Mouse (Mus musculus) thymus, postnatal 36 days (tissue): ENCODE results near the gene Ints14.

Source experiments
- DNase-seq, 2 experiments: peaks; one replicate each; pipeline ENCODE4 v3.0.0; 2022; ENCODE audit warnings: mixed read lengths in 2 of 2

Gene Ints14

DNA sequence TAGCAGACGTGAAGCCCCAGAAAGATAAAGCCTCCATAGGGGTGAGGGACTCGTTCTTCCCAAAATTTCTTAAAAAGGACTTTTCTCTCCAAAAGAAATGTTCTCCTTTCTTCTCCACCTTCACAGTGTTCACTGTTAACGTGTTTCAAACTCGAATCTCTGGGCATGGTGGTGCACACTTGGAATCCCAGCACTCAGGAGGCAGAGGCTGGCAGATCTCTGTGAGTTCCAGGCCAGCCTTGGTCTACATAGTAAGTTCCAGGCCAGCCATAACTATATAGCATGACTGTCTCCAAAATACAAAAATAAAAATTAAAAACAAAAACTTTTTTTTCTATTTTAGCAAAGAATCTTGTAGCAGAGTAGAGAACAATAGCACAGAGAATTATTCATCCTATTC lies 59.4 kb downstream of the Ints14 start:
- no peak for DNase-seq

DNA sequence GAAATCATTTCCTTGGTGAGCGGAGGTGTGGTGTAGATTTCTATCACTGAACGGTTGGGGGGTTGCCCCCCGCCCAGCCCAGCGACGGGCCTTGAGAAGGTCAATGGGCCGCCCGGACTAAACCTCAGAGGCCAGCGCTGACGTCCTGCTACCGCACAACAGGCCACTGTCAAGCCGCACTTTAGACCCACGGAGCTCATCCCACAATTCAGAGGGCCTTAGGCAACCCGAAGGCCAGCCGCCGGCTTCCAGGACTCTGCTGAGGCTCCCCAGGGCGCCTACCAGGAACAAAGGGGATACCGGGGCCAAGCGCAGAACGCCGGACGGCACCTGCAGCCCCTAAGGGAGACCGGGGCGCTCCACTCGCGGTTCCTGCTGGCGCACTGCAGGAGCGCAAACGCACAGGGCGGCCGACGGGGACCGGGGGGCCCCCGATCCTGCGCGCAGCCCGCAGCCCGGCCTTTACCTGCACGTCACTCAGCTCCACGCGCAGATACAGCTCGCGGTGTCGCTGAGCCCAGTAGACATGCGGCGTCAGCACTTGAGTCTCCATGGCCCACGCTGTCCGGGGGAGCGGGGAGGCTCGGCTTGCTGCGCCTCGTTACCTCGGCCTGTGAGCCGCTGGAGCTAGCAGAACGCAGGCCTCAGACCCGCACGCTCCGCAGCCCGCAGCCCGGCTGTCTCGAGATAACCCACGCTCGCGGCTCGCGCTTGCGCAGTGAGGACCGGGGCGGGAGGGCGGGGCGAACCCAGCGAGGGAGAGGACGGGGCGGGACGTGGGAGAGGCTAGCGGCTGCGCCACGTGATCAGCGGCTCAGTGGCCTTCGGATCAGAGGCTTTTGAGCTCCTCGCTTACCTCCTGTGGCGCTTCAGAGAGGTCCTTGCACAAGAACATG lies 60.5 kb downstream of the Ints14 start, which contains the start of gene Hacd3:
TSS of gene Hacd3 (minus strand) at position 703 of the 896 bp plus-strand sequence.
- peak; percentile 84 to 85 for DNase-seq

DNA sequence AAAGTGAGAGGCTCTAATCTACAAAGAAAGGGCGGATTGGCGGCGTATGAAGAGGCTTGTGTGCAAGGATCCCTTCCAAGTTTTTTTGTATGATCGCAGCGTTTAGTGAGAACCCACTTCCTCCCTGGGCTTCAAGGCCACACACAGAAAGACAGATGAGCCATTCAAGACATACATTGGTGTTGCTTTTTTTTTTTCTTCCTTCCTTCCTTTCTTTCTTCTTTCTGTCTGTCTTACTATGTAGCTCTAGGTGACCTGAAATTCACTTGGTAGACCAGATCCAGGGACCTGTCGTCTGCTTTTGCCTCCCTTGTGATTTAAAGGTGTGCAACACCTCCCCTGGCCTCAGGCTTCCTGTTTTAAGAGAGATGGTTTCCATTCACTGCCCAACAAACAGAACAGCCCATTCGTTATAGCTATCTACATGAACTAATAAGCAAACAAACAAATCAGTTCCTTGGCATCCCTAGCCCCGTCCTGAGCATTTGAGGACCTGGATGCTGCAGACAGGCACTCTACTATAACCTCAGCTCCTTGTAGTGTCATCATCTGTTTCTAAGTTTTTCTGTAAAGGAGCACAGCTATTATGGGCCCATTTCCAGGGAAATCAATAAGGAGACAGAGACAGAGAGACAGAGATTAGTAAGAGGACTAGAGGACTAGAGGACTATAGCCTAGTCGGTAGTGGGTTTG lies 61.3 kb downstream of the Ints14 start:
- DNase-seq: no peak

DNA sequence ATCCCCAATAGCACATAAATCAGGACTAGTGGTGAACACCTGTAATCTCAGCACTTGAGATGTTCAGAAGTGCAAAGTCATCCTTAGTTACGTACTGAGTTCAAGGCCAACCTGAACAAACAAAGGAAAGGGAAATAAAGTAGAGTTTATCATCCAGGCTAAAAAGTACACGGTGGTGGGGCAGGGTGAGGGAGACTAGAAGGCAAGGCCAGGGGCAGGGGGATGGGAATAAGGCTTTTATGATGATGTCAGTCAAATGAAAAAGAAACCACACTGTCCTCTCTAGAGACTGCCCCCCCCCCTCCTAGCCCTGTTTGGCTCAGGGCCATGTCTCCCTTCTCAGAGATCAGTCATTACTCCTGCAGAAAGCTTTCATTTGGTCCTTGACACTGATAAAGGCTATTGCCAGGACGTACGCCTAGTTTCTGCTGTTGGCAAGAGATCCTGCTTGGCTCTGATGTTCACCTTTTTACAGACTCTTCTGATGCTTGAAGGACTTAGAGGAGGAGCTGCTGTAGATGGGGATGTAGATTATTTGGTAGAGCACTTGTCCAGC lies 62.0 kb downstream of the Ints14 start:
- DNase-seq: no peak

DNA sequence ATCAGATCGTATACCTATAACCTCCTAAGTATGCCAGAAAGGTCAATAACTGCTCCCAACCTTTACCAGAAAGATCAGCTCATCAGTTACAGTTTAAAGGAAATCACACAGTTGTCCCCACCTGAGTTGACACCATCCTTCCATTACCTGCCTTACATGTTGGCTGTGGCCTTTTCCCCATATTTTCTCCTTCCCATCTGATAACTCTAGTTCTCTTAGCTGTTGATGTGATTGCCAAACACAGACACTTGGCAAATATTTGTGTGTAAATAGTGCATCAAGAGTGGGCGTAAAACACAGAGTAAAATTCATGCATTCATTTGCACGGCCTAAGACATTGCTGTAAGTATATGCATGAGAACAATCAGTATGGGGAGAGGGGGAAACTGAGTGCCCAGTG lies 62.7 kb downstream of the Ints14 start:
- DNase-seq: no peak

DNA sequence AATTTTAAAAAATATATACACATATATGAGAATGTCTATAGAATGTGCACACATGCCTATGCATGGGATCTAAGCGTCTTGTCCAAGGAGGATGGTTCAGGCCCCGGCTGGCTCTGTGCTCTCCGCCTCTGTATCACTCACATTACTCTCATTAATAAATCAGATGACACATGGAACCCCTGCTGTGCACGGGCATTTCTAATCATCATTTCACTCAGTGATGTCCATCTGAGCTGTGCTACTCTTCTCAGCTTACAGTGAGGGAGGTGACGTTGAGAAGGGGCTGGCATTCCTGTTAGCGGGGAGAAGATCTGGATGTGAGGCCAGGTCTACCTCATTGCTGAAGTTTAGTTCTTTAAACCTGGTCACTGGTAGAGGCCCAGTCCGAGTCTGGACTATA lies 66.5 kb downstream of the Ints14 start:
- no peak for DNase-seq

DNA sequence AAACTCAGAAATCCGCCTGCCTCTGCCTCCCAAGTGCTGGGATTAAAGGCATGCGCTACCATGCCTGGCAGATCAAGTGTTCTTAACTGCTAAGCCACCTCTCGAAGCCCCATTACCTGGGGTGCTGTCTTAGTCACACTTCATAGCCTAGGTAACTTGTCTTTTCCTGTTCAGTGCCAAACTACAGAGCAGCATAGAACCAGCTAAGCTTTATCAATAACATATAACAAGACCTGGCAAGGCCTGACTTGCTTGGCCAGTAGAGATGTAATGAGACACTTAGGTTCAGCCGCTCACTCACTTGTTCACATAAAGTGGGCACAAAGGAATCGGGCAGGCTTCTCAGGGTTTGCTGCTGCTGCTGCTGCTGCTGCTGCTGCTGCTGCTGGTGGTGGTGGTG lies 67.6 kb downstream of the Ints14 start:
- no peak for DNase-seq

DNA sequence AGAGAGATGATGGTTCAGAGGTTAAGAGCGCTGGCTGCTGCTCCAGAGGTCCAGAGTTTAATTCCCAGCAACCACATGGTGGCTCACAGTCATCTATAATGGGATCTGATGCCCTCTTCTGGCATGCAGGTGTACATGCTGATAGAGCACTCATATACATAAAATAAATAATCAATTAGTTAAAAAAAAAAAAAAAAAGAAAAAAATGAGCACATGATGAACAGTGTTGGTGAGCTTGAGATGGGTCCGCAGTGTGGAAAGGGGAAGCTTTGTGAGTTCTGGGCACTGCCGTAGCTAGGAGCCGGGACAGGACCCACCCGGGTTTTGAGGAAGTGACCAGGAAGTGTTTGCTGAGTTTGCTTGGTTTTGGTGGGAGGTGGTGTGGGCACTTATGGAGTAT lies 70.7 kb downstream of the Ints14 start:
- DNase-seq: peak; percentile 11 to 12

DNA sequence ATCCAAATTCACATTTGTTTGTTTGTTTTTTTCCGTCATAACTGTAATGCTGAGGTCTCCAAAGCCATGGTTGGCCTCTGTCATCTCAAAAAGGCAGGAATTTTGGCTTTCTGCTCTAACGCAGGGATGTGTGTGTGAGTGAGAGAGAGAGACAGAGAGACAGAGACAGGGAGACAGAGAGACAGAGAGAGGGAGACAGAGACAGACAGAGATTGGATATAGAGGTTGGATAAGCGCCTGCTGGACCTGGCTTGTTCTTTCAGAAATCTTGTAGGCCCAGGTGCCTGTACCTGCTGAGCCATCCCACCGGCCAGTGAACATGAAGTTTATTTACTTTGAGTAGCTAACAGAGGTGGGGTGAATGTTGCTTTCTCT lies 71.2 kb downstream of the Ints14 start:
- no peak for DNase-seq

DNA sequence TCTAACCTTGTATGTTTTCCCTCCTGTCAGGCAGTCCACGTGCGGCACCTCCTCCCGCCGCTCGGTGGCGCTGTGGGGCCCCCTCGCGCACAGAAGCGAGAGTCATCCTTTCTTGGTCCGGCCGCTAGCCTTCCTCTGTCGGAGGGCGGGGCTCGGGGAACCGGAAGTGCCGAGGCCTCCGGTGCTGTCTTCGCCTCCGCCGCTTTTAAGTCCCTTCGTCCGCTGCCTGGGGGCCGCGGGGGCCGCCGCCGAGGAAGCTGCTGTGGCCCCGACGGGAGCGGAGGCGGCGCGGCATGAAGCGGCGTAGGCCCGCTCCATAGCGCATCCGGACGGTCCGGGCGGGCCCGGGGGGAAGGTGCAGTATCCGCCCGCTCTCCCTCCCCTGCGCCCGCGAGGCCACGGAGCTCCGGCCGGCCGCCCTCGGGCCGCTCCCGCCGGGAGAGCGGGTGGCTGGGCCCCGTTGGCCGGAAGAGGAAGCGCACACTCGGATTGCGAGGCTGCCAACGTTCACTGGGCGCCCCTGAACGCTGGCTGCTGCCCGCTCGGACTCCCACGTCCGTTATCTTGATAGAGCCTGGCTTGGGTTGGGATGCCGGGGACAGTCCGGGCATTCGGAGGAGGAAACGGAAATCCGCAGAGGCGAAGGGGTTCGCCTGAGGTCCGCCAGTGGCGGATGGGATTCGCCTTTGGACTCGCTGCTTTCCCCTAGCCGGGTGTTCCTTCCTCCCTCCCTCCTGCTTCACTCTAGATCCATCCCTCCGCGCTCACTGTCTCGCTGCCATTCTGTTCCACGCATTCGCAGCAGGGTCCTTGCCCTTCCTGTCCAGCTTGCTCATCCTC lies 71.8 kb downstream of the Ints14 start, which contains the start of gene Dpp8:
TSS of gene Dpp8 (plus strand) at position 146 of the 840 bp plus-strand sequence.
- peak; percentile 94 for DNase-seq

DNA sequence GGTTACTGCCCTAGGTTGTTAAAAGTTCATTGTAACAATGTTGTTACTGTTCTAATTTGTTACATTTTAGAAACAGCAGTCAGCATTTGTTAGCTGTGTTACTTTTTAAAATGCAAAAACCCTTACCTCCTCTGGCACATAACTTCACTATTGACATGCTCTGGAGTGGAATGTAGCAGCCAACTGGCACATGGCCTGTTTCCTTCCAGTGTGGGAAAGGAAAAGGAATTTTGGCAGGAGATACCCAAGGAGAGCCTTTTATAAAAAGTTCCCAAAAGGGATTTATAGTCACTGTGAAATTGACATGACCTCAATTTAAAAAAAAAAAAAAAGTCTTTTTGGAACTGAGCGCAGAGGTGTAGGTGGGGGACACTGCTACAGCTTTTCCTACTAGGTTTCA lies 75.8 kb downstream of the Ints14 start:
- no peak for DNase-seq
